Mouse (Mus musculus): Measurements from ENCODE around the gene Slc25a33. TPM values are rescaled to one million over a fixed set of nuclear protein-coding genes. Genes with fewer than 3 reads are reported as not detected.

Slc25a33 gene
- polyA plus RNA-seq, 1 experiment from 2014 or later, result 10.6 TPM

Small RNA genes lying within 50 kb of the gene (microRNA-seq; reads per million reads assigned to microRNA genes)
- gene Gm47301, result not detected

Other genes starting within 250 kb of the Slc25a33 start
- 2.0 and 2.5 TPM in 2 replicates for gene Clstn1, start 187.8 kb downstream of the Slc25a33 start, polyA plus RNA-seq (2015; fragmentation: Nextera tagmentation; extraction: Ambion mirVana)
- 7.2 and 7.3 TPM in 2 replicates for gene Pik3cd, start 71.7 kb downstream of the Slc25a33 start, polyA plus RNA-seq (2015; fragmentation: Nextera tagmentation; extraction: Ambion mirVana)
- 6.6 and 6.8 TPM in 2 replicates for gene Tmem201, start 36.2 kb downstream of the Slc25a33 start, polyA plus RNA-seq (2015; fragmentation: Nextera tagmentation; extraction: Ambion mirVana)
- gene Spsb1, start 180.8 kb upstream of the Slc25a33 start, polyA plus RNA-seq (2015; fragmentation: Nextera tagmentation; extraction: Ambion mirVana), result 0.61 and 0.77 TPM in 2 replicates
- 16.9 and 21.5 TPM in 2 replicates for gene H6pd, start 234.7 kb upstream of the Slc25a33 start, polyA plus RNA-seq (2015; fragmentation: Nextera tagmentation; extraction: Ambion mirVana)

All from liver, embryonic 15.5 days (tissue).